Mouse (Mus musculus): ENCODE data around the gene Ccdc93. TPM values are rescaled to one million over a fixed set of nuclear protein-coding genes. Genes with fewer than 3 reads are reported as not detected.

Ccdc93 gene
- polyA plus RNA-seq, 1 experiment: 5.2 TPM

DNA sequence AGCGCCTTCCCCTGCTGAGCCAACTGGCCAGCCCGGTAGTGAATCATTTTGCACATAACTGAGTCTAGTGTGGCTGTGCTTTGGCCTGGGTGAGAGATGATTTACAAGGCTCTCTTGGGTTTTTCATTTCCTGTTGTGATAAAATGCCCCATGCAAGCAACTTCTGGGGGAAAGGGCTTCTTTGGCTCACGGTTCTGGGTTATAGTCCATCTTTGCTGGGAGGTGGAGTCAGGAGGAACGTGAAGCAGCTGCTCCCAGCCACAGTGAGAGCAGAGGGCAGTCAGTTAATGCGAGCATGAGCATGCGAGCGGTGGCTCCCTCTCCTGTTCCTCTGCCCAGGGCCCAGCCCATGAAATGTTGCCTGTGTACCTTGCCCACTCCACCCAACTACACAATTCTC, 33.0 kb downstream of the Ccdc93 start:
- H3K36me3 ChIP-seq (ENCODE audit: control insufficient read depth, insufficient read depth, low read length): no peaks in the 10 kb centered on the region
- no peaks in the 10 kb centered on the region for H3K4me1 ChIP-seq (ENCODE audit: control insufficient read depth, insufficient read depth, low read length)
- no peak overlapping the region for H3K27ac ChIP-seq (ENCODE audit: control insufficient read depth, insufficient read depth, low read depth, low read length)
- TF ChIP-seq POLR2A (IDR thresholded peaks at IDR 0.05; ENCODE audit: control insufficient read depth, low read depth, low read length): no peak
- no peaks in the 10 kb centered on the region for H3K27me3 ChIP-seq (ENCODE audit: control insufficient read depth, insufficient read depth, low read length)
- H3K4me3 ChIP-seq (ENCODE audit: control insufficient read depth, low read depth, low read length): no peak overlapping the region

DNA sequence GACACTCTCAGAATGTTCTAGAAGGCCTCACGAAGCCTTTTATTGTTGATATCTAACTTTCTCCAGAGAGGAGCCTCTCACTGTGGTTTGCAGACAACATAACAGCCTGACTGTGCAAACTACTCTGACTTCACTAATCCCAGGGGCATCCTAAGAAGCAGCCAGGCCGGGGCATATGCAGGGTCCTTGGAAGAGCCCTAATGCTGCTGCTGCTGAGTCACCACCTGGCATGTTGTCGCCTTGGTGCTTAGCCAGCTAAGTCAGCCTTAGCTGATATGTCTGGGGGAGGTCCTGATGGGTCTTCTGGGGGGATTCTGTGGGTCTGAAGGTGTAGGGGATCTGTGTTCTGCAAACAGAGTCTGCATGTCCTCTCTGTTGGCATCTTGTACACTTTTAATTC, 35.4 kb downstream of the Ccdc93 start:
- no peak overlapping the region for H3K4me3 ChIP-seq (ENCODE audit: control insufficient read depth, low read depth, low read length)
- TF ChIP-seq POLR2A (IDR thresholded peaks at IDR 0.05; ENCODE audit: control insufficient read depth, low read depth, low read length) (no peak), CTCF (IDR thresholded peaks at IDR 0.05; ENCODE audit: control insufficient read depth, insufficient read depth, insufficient replicate concordance, low read depth, low read length) (no peak)
- no peaks in the 10 kb centered on the region for H3K4me1 ChIP-seq (ENCODE audit: control insufficient read depth, insufficient read depth, low read length)
- H3K27ac ChIP-seq (ENCODE audit: control insufficient read depth, insufficient read depth, low read depth, low read length): no peak overlapping the region
- H3K36me3 ChIP-seq (ENCODE audit: control insufficient read depth, insufficient read depth, low read length): no peaks in the 10 kb centered on the region
- H3K27me3 ChIP-seq (ENCODE audit: control insufficient read depth, insufficient read depth, low read length): no peaks in the 10 kb centered on the region

DNA sequence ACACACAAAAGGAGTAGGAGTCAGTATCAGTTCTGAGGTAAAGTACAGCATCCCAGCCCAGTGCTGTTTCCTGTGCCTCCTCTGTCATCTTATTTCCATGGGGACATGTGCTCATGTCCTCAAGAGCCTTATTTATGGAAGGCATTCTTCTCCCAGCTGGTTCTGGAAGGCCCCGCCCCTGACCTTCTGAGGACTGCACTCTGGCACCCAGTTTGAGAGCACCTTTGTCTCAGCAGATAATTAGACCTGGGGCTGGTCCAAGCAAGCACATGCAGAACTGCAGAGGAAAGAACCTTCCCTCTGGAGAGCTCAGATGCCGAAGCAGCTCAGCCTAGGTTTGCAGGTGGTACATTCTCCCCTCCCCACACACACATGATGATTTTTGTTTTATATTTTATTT, 37.4 kb downstream of the Ccdc93 start:
- H3K27me3 ChIP-seq (ENCODE audit: control insufficient read depth, insufficient read depth, low read length): no peaks in the 10 kb centered on the region
- no peak overlapping the region for H3K4me3 ChIP-seq (ENCODE audit: control insufficient read depth, low read depth, low read length)
- no peak overlapping the region for H3K27ac ChIP-seq (ENCODE audit: control insufficient read depth, insufficient read depth, low read depth, low read length)
- no peaks in the 10 kb centered on the region for H3K4me1 ChIP-seq (ENCODE audit: control insufficient read depth, insufficient read depth, low read length)
- TF ChIP-seq CTCF (IDR thresholded peaks at IDR 0.05; ENCODE audit: control insufficient read depth, insufficient read depth, insufficient replicate concordance, low read depth, low read length) (no peak), POLR2A (IDR thresholded peaks at IDR 0.05; ENCODE audit: control insufficient read depth, low read depth, low read length) (no peak)
- no peaks in the 10 kb centered on the region for H3K36me3 ChIP-seq (ENCODE audit: control insufficient read depth, insufficient read depth, low read length)

DNA sequence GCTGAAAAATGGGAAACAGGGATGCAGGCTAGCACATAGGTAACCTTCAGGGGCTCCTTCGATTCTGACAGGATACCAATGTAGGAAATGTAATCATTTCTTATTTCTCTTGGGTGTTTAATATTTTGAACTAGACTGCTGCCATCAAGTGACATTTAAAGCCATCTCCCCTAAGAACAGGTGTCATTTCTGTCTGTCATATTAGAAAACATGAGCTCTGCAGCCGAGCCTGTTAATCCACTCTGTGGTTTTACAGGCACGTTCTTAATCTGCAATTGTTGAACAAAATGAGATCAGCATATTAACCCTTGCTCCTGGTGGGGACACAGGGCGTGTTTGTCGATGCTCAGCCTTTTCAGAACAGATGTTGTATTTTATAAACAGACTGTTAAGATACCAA, 40.7 kb downstream of the Ccdc93 start:
- H3K36me3 ChIP-seq (ENCODE audit: control insufficient read depth, insufficient read depth, low read length): no peaks in the 10 kb centered on the region
- H3K27ac ChIP-seq (ENCODE audit: control insufficient read depth, insufficient read depth, low read depth, low read length): no peak overlapping the region
- TF ChIP-seq POLR2A (IDR thresholded peaks at IDR 0.05; ENCODE audit: control insufficient read depth, low read depth, low read length): no peak
- TF ChIP-seq CTCF (IDR thresholded peaks at IDR 0.05; ENCODE audit: control insufficient read depth, insufficient read depth, insufficient replicate concordance, low read depth, low read length): no peak
- no peaks in the 10 kb centered on the region for H3K4me1 ChIP-seq (ENCODE audit: control insufficient read depth, insufficient read depth, low read length)
- H3K4me3 ChIP-seq (ENCODE audit: control insufficient read depth, low read depth, low read length): no peak overlapping the region
- H3K27me3 ChIP-seq (ENCODE audit: control insufficient read depth, insufficient read depth, low read length): no peaks in the 10 kb centered on the region

DNA sequence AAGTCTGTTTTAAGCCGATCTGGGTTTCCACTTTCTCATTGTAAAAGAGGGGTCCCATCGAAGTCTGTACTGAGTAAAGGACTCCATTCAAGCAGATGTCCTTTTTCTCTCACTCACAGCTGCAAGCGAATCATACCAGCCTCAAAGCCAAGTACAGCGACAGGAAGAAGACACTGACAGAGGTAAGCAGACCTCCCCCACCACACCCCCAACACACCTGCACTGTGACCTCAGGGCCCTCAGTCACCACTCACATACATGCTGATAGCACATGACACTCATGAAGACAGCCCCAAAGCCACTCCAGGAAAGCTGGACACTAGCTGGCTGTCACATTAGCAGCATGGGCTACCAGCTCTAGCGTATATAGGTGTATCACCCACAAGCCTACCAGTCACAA, 46.9 kb downstream of the Ccdc93 start:
- TF ChIP-seq CTCF (IDR thresholded peaks at IDR 0.05; ENCODE audit: control insufficient read depth, insufficient read depth, insufficient replicate concordance, low read depth, low read length) (no peak), POLR2A (IDR thresholded peaks at IDR 0.05; ENCODE audit: control insufficient read depth, low read depth, low read length) (no peak)
- H3K4me3 ChIP-seq (ENCODE audit: control insufficient read depth, low read depth, low read length): no peak overlapping the region
- no peak overlapping the region for H3K27ac ChIP-seq (ENCODE audit: control insufficient read depth, insufficient read depth, low read depth, low read length)
- H3K4me1 ChIP-seq (ENCODE audit: control insufficient read depth, insufficient read depth, low read length): no peaks in the 10 kb centered on the region
- H3K27me3 ChIP-seq (ENCODE audit: control insufficient read depth, insufficient read depth, low read length): no peaks in the 10 kb centered on the region
- no peaks in the 10 kb centered on the region; the same call in 1 of the 2 replicates for H3K36me3 ChIP-seq (ENCODE audit: control insufficient read depth, insufficient read depth, low read length)

DNA sequence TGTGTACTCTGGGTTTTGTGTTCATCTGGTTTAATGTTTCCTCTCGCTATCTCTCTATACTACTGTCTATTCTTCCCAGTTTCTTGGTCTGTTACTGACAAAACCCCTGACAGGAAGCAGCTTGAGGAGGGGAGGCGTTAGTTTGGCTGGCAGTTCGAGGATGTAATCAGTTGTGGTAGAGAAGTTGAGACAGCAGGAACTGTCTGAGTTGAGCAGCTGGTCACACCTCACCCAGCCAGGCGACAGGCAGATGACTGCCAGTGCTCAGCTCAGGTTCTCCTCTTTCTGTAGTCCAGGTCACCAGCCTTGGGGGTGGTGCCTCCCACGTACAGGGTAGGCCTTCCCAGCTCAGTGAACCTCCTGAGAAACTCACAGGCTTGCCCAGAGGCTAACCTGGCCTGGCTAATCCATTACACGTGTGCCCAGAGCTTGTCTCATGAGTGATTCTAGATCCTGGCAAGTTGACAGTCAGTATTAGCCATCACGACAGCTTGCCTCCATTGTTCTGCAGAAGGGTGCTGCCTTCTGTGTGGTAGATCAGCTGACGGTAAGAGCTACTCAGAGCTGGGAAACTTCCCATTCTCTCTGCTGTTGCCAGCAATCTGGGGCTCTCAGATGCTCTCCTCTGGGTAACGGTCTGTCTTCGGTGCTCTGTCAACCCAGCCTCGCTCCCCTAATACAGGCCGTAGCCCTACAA, 47.6 kb downstream of the Ccdc93 start:
- Histone ChIP-seq H3K27ac (ENCODE audit: control insufficient read depth, insufficient read depth, low read depth, low read length) (no peak overlapping the region), H3K4me3 (ENCODE audit: control insufficient read depth, low read depth, low read length) (no peak overlapping the region), H3K4me1 (ENCODE audit: control insufficient read depth, insufficient read depth, low read length) (no peaks in the 10 kb centered on the region), H3K27me3 (ENCODE audit: control insufficient read depth, insufficient read depth, low read length) (no peaks in the 10 kb centered on the region), H3K36me3 (ENCODE audit: control insufficient read depth, insufficient read depth, low read length) (no peaks in the 10 kb centered on the region; the same call in 1 of the 2 replicates)
- TF ChIP-seq CTCF (IDR thresholded peaks at IDR 0.05; ENCODE audit: control insufficient read depth, insufficient read depth, insufficient replicate concordance, low read depth, low read length) (no peak), POLR2A (IDR thresholded peaks at IDR 0.05; ENCODE audit: control insufficient read depth, low read depth, low read length) (no peak)

DNA sequence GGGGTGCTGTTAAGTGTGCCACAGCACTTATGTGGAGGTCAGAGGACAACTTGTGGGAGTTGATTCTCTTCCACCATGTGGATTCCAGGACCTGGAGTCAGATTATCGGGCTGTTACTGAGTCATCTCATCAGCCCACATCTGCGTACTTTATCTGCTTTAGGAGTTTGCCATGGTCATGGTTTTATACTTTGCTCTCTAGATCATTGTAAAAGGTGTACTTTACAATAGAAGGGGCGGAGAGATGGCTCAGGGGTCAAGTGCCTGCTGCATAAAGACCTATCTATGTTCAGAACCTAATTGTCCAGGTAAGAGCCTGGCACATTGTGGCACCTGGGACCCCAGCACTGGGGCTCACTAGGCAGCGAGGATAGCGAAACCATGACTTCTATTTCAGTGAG, 48.6 kb downstream of the Ccdc93 start:
- no peaks in the 10 kb centered on the region for H3K27me3 ChIP-seq (ENCODE audit: control insufficient read depth, insufficient read depth, low read length)
- TF ChIP-seq CTCF (IDR thresholded peaks at IDR 0.05; ENCODE audit: control insufficient read depth, insufficient read depth, insufficient replicate concordance, low read depth, low read length): no peak
- TF ChIP-seq POLR2A (IDR thresholded peaks at IDR 0.05; ENCODE audit: control insufficient read depth, low read depth, low read length): no peak
- H3K4me1 ChIP-seq (ENCODE audit: control insufficient read depth, insufficient read depth, low read length): no peaks in the 10 kb centered on the region
- no peaks in the 10 kb centered on the region; the same call in 1 of the 2 replicates for H3K36me3 ChIP-seq (ENCODE audit: control insufficient read depth, insufficient read depth, low read length)
- H3K4me3 ChIP-seq (ENCODE audit: control insufficient read depth, low read depth, low read length): no peak overlapping the region
- no peak overlapping the region for H3K27ac ChIP-seq (ENCODE audit: control insufficient read depth, insufficient read depth, low read depth, low read length)

Measured in testis, adult 2 months (tissue).